Mouse (Mus musculus) E14TG2a.4 (cell line): ENCODE results near the gene Clic4.

Experiments used
- CTCF ChIP-seq: conservative IDR thresholded peaks from 2 replicates; pipeline ENCODE4 v1.5.1; 2014; ENCODE audit warnings: low read length
- NANOG ChIP-seq: IDR thresholded peaks from 2 replicates; pipeline ENCODE4 v1.6.1; 2014; ENCODE audit warnings: borderline replicate concordance, low read length, mixed read lengths
- POU5F1 ChIP-seq: IDR thresholded peaks from 2 replicates; pipeline ENCODE4 v1.6.1; 2014; ENCODE audit warnings: low read length, borderline replicate concordance

GRCm38 (mm10) chr4:135286833-135287395 lies 14.3 kb upstream of the Clic4 start:
- no peak for TF ChIP-seq CTCF
- no peak for TF ChIP-seq POU5F1
- TF ChIP-seq NANOG, result no peak
